Mouse (Mus musculus): ENCODE results near the gene Dnase2b. TPM values are rescaled to one million over a fixed set of nuclear protein-coding genes. Genes with fewer than 3 reads are reported as not detected.

Gene Dnase2b
- polyA plus RNA-seq, 1 experiment from 2014 or later: not detected

DNA sequence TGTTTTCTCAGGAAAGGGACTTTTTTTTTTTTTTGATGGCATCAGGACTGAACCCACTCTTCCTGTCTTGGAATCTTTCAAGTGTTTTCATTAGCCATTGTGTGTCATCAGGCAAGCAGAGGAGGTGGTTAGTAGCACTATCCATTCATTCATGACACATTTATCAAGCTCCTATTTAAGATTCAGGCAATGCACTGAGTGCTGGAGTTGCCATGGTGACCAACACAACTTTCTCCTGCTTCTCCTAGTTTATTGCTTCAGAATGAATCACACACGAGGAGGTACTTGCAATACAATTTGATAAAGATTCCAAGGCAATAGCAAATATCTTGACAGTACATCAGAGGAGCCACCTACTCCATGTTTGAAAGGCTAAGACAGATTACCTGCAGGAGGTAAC, 8.0 kb downstream of the Dnase2b start:
- WGBS: 63% methylated on average over 1 of the region's 1 CpGs
- no peaks in the 10 kb centered on the region for H3K9me3 ChIP-seq
- DNase-seq (ENCODE audit: low spot score): no peak
- H3K4me1 ChIP-seq: no peaks in the 10 kb centered on the region
- no peaks in the 10 kb centered on the region for H3K27me3 ChIP-seq (replicated peaks; ENCODE audit: low read depth, poor library complexity, severe bottlenecking)
- H3K27ac ChIP-seq (replicated peaks): no peak overlapping the region
- no peak overlapping the region for H3K4me3 ChIP-seq
- H3K36me3 ChIP-seq (replicated peaks): no peaks in the 10 kb centered on the region

- no peak overlapping the region for H3K4me3 ChIP-seq
- H3K27me3 ChIP-seq (replicated peaks; ENCODE audit: low read depth, poor library complexity, severe bottlenecking): no peaks in the 10 kb centered on the region
- H3K27ac ChIP-seq (replicated peaks): no peak overlapping the region
- no peaks in the 10 kb centered on the region for H3K9me3 ChIP-seq
- no peak for DNase-seq (ENCODE audit: low spot score)
- H3K36me3 ChIP-seq (replicated peaks): no peaks in the 10 kb centered on the region
- no peaks in the 10 kb centered on the region for H3K4me1 ChIP-seq
- WGBS: 88% methylated on average over 9 of the region's 9 CpGs
Measured at GRCm38 (mm10) chr3:146604647-146605046, 10.7 kb downstream of the Dnase2b start.

DNA sequence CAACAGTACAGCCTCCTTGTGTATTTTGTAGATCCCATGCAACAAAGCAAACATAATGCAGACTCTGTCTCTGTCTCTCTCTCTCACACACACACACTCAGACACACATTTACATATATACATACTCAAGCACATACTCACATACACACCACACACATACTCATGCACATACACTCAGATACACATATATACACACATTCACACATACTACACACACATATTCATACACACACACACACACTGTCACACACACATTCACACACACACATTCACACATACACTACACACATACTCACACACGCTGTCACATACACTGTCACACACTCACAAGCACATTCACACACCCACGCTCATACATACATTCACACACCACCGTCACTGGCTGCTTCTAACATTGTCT, 12.9 kb downstream of the Dnase2b start:
- Histone ChIP-seq H3K4me1 (no peaks in the 10 kb centered on the region), H3K27me3 (replicated peaks; ENCODE audit: low read depth, poor library complexity, severe bottlenecking) (no peaks in the 10 kb centered on the region), H3K9me3 (no peaks in the 10 kb centered on the region), H3K36me3 (replicated peaks) (no peaks in the 10 kb centered on the region), H3K4me3 (no peak overlapping the region), H3K27ac (replicated peaks) (no peak overlapping the region)
- DNase-seq (ENCODE audit: low spot score): no peak
- 95% methylated on average over 3 of the region's 3 CpGs for WGBS

DNA sequence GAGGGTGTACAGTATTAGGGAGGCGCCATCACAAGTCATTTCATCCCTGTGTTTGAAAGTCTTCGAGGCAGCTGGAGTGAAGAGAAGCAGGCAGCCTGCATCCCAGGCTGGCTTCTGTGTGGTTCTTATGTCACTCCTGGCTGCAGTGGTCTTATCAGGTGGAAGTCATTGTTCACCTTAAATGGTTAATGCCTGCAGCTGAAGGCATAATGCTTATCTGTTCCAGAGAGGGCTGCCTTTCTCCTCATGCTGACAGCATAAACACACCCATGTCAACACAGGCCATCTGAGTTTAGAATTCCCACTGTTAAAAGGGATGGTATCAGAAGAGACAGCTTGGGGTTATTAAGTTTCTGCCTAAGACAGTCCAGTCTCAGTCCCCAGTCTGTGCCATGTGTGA, 14.2 kb downstream of the Dnase2b start:
- WGBS: 93% methylated on average over 2 of the region's 2 CpGs
- no peaks in the 10 kb centered on the region for H3K27me3 ChIP-seq (replicated peaks; ENCODE audit: low read depth, poor library complexity, severe bottlenecking)

GRCm38 (mm10) chr3:146599198-146599900, 16.0 kb downstream of the Dnase2b start:
- Histone ChIP-seq H3K27me3 (replicated peaks; ENCODE audit: low read depth, poor library complexity, severe bottlenecking) (no peaks in the 10 kb centered on the region), H3K27ac (replicated peaks) (no peak overlapping the region), H3K9me3 (no peaks in the 10 kb centered on the region), H3K36me3 (replicated peaks) (no peaks in the 10 kb centered on the region), H3K4me3 (no peak overlapping the region), H3K4me1 (no peaks in the 10 kb centered on the region)
- WGBS: 89% methylated on average over 6 of the region's 6 CpGs
- DNase-seq (ENCODE audit: low spot score): no peak

More for the DNA sequence above, 14.2 kb downstream of the Dnase2b start:
- no peak overlapping the region for H3K27ac ChIP-seq (replicated peaks)
- H3K4me3 ChIP-seq: no peak overlapping the region
- no peaks in the 10 kb centered on the region for H3K36me3 ChIP-seq (replicated peaks)
- DNase-seq (ENCODE audit: low spot score): no peak
- no peaks in the 10 kb centered on the region for H3K4me1 ChIP-seq
- H3K9me3 ChIP-seq: no peaks in the 10 kb centered on the region

DNA sequence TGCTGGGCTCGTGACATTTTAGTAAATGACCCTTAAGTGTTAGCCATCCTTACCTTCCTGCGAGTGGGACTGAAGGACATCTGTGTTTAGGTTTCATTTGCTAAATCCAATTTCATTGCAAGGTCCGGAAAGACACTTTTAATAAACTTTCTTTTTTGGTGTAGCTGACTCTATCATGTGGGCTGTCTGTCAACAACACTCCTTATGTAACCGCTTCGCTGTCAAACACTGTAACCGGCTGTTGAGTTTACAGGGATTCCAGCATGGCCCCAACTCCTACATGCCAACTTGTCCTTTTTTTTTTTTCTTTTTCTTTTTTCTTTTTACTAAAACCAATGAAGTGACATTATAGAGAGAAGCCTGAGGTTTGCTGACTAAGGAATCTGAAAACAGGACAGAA, 17.0 kb downstream of the Dnase2b start:
- WGBS: 84% methylated on average over 6 of the region's 6 CpGs
- no peak for DNase-seq (ENCODE audit: low spot score)
- Histone ChIP-seq H3K4me1 (no peaks in the 10 kb centered on the region), H3K4me3 (no peak overlapping the region), H3K27me3 (replicated peaks; ENCODE audit: low read depth, poor library complexity, severe bottlenecking) (no peaks in the 10 kb centered on the region), H3K9me3 (no peaks in the 10 kb centered on the region), H3K27ac (replicated peaks) (no peak overlapping the region), H3K36me3 (replicated peaks) (no peaks in the 10 kb centered on the region)

GRCm38 (mm10) chr3:146596864-146597263, 18.5 kb downstream of the Dnase2b start:
- Histone ChIP-seq H3K4me3 (no peak overlapping the region), H3K9me3 (no peaks in the 10 kb centered on the region), H3K36me3 (replicated peaks) (no peaks in the 10 kb centered on the region), H3K27ac (replicated peaks) (no peak overlapping the region), H3K27me3 (replicated peaks; ENCODE audit: low read depth, poor library complexity, severe bottlenecking) (no peaks in the 10 kb centered on the region), H3K4me1 (no peaks in the 10 kb centered on the region)
- 88% methylated on average over 7 of the region's 7 CpGs for WGBS
- DNase-seq (ENCODE audit: low spot score): no peak

GRCm38 (mm10) chr3:146596387-146596786, 19.0 kb downstream of the Dnase2b start:
- Histone ChIP-seq H3K4me3 (no peak overlapping the region), H3K9me3 (no peaks in the 10 kb centered on the region), H3K4me1 (no peaks in the 10 kb centered on the region), H3K27me3 (replicated peaks; ENCODE audit: low read depth, poor library complexity, severe bottlenecking) (no peaks in the 10 kb centered on the region), H3K36me3 (replicated peaks) (no peaks in the 10 kb centered on the region), H3K27ac (replicated peaks) (no peak overlapping the region)
- no peak for DNase-seq (ENCODE audit: low spot score)
- WGBS: 88% methylated on average over 8 of the region's 8 CpGs

DNA sequence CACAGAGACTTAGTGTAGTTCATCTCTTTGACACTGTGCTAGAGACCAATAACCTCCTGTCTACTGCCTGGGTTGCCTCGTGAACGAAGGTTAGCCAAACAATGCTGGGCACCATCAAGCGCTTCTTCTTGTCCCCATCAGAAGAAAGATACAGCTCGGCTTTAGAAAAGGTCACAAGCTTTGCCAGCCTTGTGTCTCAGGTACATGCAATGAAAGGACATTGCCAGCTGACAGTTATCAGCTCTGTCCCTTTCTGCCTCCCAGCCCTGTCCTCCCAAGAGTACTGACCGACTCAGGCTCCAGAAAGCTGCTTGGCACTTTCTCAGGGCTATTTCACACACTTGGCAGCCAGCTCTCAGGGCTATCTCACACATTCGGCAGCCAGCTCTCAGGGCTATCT, 20.0 kb downstream of the Dnase2b start:
- 88% methylated on average over 6 of the region's 6 CpGs for WGBS
- Histone ChIP-seq H3K9me3 (no peaks in the 10 kb centered on the region), H3K4me3 (no peak overlapping the region), H3K27ac (replicated peaks) (no peak overlapping the region), H3K27me3 (replicated peaks; ENCODE audit: low read depth, poor library complexity, severe bottlenecking) (no peaks in the 10 kb centered on the region), H3K36me3 (replicated peaks) (no peaks in the 10 kb centered on the region), H3K4me1 (no peaks in the 10 kb centered on the region)
- no peak for DNase-seq (ENCODE audit: low spot score)

DNA sequence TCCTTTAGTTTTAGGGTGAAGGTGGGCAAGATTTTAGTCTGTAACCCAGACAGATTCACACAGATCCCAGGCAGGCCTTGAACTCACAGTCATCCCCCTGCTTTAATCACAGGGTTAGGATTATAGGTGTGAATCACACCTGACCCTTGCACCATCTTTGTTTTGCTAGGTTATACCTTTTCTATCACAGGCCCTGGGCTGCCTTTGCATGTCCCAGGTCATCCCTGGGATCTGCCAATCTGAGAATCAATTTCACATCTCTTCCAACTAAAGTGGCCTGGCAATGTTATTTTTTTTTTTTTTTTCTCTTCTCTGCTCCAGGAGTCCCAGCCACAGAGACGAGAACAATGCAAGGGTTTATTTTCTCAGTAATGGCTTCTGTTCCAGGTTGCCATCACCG, 23.8 kb downstream of the Dnase2b start:
- no peaks in the 10 kb centered on the region for H3K4me1 ChIP-seq
- WGBS: 62% methylated on average over 2 of the region's 2 CpGs

DNA sequence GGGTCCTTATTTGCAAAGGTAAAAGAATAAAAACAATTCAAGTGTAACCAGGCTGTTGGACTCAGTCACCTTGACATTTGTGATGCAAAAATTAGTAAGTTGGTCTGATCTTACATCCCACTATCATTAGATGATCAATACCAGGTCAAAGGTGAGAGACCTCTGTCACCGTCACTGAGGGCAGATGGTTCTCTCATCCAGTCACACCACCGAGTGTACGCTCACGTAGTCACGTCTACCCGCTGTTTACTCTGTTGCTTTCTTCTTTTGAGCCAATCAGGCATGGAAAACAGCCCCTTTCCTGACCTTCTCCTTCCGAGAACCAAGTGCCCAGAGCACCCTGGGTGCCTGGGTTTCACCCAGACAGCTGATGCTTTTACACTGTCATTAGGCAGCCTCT, 24.2 kb downstream of the Dnase2b start:
- Histone ChIP-seq H3K27ac (replicated peaks) (no peak overlapping the region), H3K27me3 (replicated peaks; ENCODE audit: low read depth, poor library complexity, severe bottlenecking) (no peaks in the 10 kb centered on the region), H3K4me3 (no peak overlapping the region), H3K9me3 (no peaks in the 10 kb centered on the region), H3K4me1 (no peaks in the 10 kb centered on the region), H3K36me3 (replicated peaks) (no peaks in the 10 kb centered on the region)
- no peak for DNase-seq (ENCODE audit: low spot score)
- 82% methylated on average over 7 of the region's 7 CpGs for WGBS

More for the DNA sequence above, 23.8 kb downstream of the Dnase2b start:
- no peak overlapping the region for H3K4me3 ChIP-seq
- no peaks in the 10 kb centered on the region for H3K9me3 ChIP-seq
- no peaks in the 10 kb centered on the region for H3K36me3 ChIP-seq (replicated peaks)
- no peaks in the 10 kb centered on the region for H3K27me3 ChIP-seq (replicated peaks; ENCODE audit: low read depth, poor library complexity, severe bottlenecking)
- no peak overlapping the region for H3K27ac ChIP-seq (replicated peaks)
- DNase-seq (ENCODE audit: low spot score): no peak

DNA sequence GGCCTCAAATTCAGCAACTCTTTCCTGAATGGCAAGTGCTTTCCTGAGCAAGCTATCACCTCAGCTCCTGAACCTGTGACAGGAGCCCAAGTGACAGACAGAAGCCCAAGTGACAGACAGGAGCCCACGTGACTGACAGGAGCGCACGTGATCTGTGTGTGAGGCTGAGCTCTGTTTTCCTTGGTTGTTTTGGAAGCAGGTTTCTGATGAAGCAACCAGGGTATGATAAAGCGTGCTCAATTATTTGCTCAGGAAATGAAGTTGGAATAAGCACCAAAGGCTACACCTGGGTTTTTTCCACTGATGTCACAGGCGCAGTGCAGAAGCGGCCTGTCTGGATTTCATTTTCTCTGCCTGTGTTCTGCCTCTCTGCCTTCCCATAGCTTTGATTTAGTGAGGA, 25.9 kb downstream of the Dnase2b start:
- Histone ChIP-seq H3K27ac (replicated peaks) (no peak overlapping the region), H3K27me3 (replicated peaks; ENCODE audit: low read depth, poor library complexity, severe bottlenecking) (no peaks in the 10 kb centered on the region), H3K36me3 (replicated peaks) (no peaks in the 10 kb centered on the region), H3K9me3 (no peaks in the 10 kb centered on the region), H3K4me1 (no peaks in the 10 kb centered on the region), H3K4me3 (no peak overlapping the region)
- DNase-seq (ENCODE audit: low spot score): no peak
- 81% methylated on average over 6 of the region's 6 CpGs for WGBS

GRCm38 (mm10) chr3:146586616-146587015, 28.8 kb downstream of the Dnase2b start:
- H3K4me3 ChIP-seq: no peak overlapping the region
- 95% methylated on average over 14 of the region's 14 CpGs for WGBS
- no peak for DNase-seq (ENCODE audit: low spot score)
- H3K27me3 ChIP-seq (replicated peaks; ENCODE audit: low read depth, poor library complexity, severe bottlenecking): no peaks in the 10 kb centered on the region
- no peaks in the 10 kb centered on the region for H3K9me3 ChIP-seq
- no peaks in the 10 kb centered on the region for H3K4me1 ChIP-seq
- H3K36me3 ChIP-seq (replicated peaks): no peaks in the 10 kb centered on the region
- H3K27ac ChIP-seq (replicated peaks): no peak overlapping the region

Measured in embryonic facial prominence, embryonic 10.5 days (tissue).